Mouse (Mus musculus) liver, postnatal 0 days (tissue): ENCODE results near the gene Gm37240.

ENCODE experiments used
- CTCF ChIP-seq: sonication (generic); IDR thresholded peaks from 2 replicates; pipeline ENCODE4 v1.5.1; 2016; ENCODE audit warnings: antibody characterized with exemption, low read depth
- EP300 ChIP-seq: IDR thresholded peaks from 2 replicates; pipeline ENCODE4 v1.6.1; 2016; ENCODE audit warnings: antibody characterized with exemption, low read depth, mild to moderate bottlenecking

- TF ChIP-seq CTCF (no peak), EP300 (no peak)
Observed at GRCm38 (mm10) chr3:85923343-85923742, 36.0 kb upstream of the Gm37240 start.
